Mouse (Mus musculus): ENCODE data around the gene Zfp423.

The Zfp423 gene

GRCm38 (mm10) chr8:87959320-87959920 lies at the start of gene Zfp423:
Gene Zfp423, minus strand, starts transcription at chr8:87959595.
- no peak for DNase-seq (ENCODE audit: low spot score in 2 of 2)

GRCm38 (mm10) chr8:88006811-88007210 lies 47.4 kb upstream of the Zfp423 start:
- no peak for DNase-seq (ENCODE audit: low spot score in 2 of 2)

GRCm38 (mm10) chr8:87984778-87985177 lies 25.4 kb upstream of the Zfp423 start:
- DNase-seq (ENCODE audit: low spot score in 2 of 2), result no peak

- DNase-seq (ENCODE audit: low spot score in 2 of 2), result no peak
Observed at GRCm38 (mm10) chr8:87984032-87984431, 24.6 kb upstream of the Zfp423 start.

GRCm38 (mm10) chr8:87982936-87983335 lies 23.5 kb upstream of the Zfp423 start:
- DNase-seq (ENCODE audit: low spot score in 2 of 2), result no peak

- DNase-seq (ENCODE audit: low spot score in 2 of 2), result no peak
Observed at GRCm38 (mm10) chr8:87975466-87975809, 16.0 kb upstream of the Zfp423 start.

- no peak for DNase-seq (ENCODE audit: low spot score in 2 of 2)
Observed at GRCm38 (mm10) chr8:87974759-87975465, 15.5 kb upstream of the Zfp423 start.

GRCm38 (mm10) chr8:87974122-87974758 lies 14.8 kb upstream of the Zfp423 start:
- DNase-seq (ENCODE audit: low spot score in 2 of 2), result no peak

GRCm38 (mm10) chr8:87967866-87968620 lies 8.6 kb upstream of the Zfp423 start:
- no peak for DNase-seq (ENCODE audit: low spot score in 2 of 2)

GRCm38 (mm10) chr8:87967057-87967820 lies 7.8 kb upstream of the Zfp423 start:
- no peak for DNase-seq (ENCODE audit: low spot score in 2 of 2)

- DNase-seq (ENCODE audit: low spot score in 2 of 2), result no peak
Observed at GRCm38 (mm10) chr8:87962514-87963225, 3.3 kb upstream of the Zfp423 start.

- no peak for DNase-seq (ENCODE audit: low spot score in 2 of 2)
Observed at GRCm38 (mm10) chr8:87961680-87962513, 2.5 kb upstream of the Zfp423 start.

GRCm38 (mm10) chr8:87961108-87961507 lies 1.7 kb upstream of the Zfp423 start:
- no peak for DNase-seq (ENCODE audit: low spot score in 2 of 2)

GRCm38 (mm10) chr8:87960061-87960749 lies 810 bp upstream of the Zfp423 start:
- peak in 1 of 2 experiments; percentile 69 for DNase-seq (ENCODE audit: low spot score in 2 of 2)

GRCm38 (mm10) chr8:87958451-87959319 lies 710 bp downstream of the Zfp423 start:
- no peak for DNase-seq (ENCODE audit: low spot score in 2 of 2)

- DNase-seq (ENCODE audit: low spot score in 2 of 2), result no peak
Observed at GRCm38 (mm10) chr8:87957871-87958450, 1.4 kb downstream of the Zfp423 start.

GRCm38 (mm10) chr8:87956001-87956400 lies 3.4 kb downstream of the Zfp423 start:
- DNase-seq (ENCODE audit: low spot score in 2 of 2), result no peak

GRCm38 (mm10) chr8:87953473-87953872 lies 5.9 kb downstream of the Zfp423 start:
- no peak for DNase-seq (ENCODE audit: low spot score in 2 of 2)
